Comparison of ENCODE assay signal across 17 mouse cellular contexts in genomic region chr4:123413876-123414275, GRCm38 (mm10).
A peak's percentile ranks its signal among the peaks of the same experiment; 100 is the strongest.
DNase-seq lines count a peak whose midpoint lies in the region; ATAC-seq lines count a peak whose summit lies in the region.
"Had no signal": no experiment of that assay in that cellular context is flagged by ENCODE, and none has a peak within 500 bp of the region (broad histone marks: within the 10 kb centered on the region; RNA-seq: fewer than 3 reads in every experiment).

No protein-coding gene starts in this region.

- H3K4me1 ChIP-seq in heart, embryonic 14.5 days (ENCODE audit: control insufficient read depth in 2 of 2, insufficient read depth in 2 of 2, low read length in 2 of 2), result peaks cover 18 to 52% of the 10 kb centered on the region in 2 experiments
- peaks cover 38% of the 10 kb centered on the region for H3K4me1 ChIP-seq in lung, embryonic 16.5 days (replicated peaks; ENCODE audit: control insufficient read depth, insufficient read depth, low read length)
- H3K4me1 ChIP-seq in embryonic facial prominence, embryonic 15.5 days, result peaks cover 32% of the 10 kb centered on the region
- H3K4me1 ChIP-seq in stomach, embryonic 15.5 days, result peaks cover 22% of the 10 kb centered on the region; the same call in 1 of the 2 replicates

- no peak for ATAC-seq in heart, embryonic 14.5 days (ENCODE audit: insufficient number of reproducible peaks, insufficient read depth, low FRiP score, low read depth)
- no peak for ATAC-seq in lung, embryonic 16.5 days (ENCODE audit: low read depth)
- ATAC-seq in embryonic facial prominence, embryonic 15.5 days (ENCODE audit: insufficient number of reproducible peaks, low FRiP score, low TSS enrichment, low read depth), result no peak
- no peak for ATAC-seq in stomach, embryonic 15.5 days (ENCODE audit: insufficient read depth, low FRiP score, low read depth)
- no peak for ATAC-seq in monocyte, adult 5-6 weeks (replicated peaks; ENCODE audit: insufficient number of reproducible peaks, low FRiP score, low TSS enrichment, poor library complexity, severe bottlenecking)
- ATAC-seq: activated CD4-positive, CD25-positive, alpha-beta regulatory T cell, adult 4 months; hindbrain, postnatal 0 days; midbrain, embryonic 13.5 days had no signal

- no peaks in the 10 kb centered on the region for H3K27me3 ChIP-seq in heart, embryonic 14.5 days (ENCODE audit: control insufficient read depth, insufficient read depth, low read length)
- H3K27me3 ChIP-seq in lung, embryonic 16.5 days (ENCODE audit: control insufficient read depth, insufficient read depth, low read depth, low read length), result no peaks in the 10 kb centered on the region
- no peaks in the 10 kb centered on the region for H3K27me3 ChIP-seq in embryonic facial prominence, embryonic 15.5 days
- H3K27me3 ChIP-seq in stomach, embryonic 15.5 days (replicated peaks), result no peaks in the 10 kb centered on the region
- H3K27me3 ChIP-seq: CH12.LX; liver, embryonic 13.5 days; midbrain, embryonic 13.5 days had no signal

- peak overlapping the region; percentile 67 to 98 for H3K27ac ChIP-seq in heart, embryonic 14.5 days (replicated peaks in 1 of 2; ENCODE audit: control insufficient read depth in 1 of 2, insufficient read depth in 1 of 2, low read depth in 2 of 2, low read length in 2 of 2)
- peak overlapping the region; percentile 68 for H3K27ac ChIP-seq in lung, embryonic 16.5 days (ENCODE audit: low read length)
- 0 out of 2 replicates have a peak overlapping the region, but pooled peaks have one; percentile 22 for H3K27ac ChIP-seq in embryonic facial prominence, embryonic 15.5 days (replicated peaks)
- peak overlapping the region; percentile 92; the same call in 1 of the 2 replicates for H3K27ac ChIP-seq in stomach, embryonic 15.5 days
- H3K27ac ChIP-seq: hindbrain, postnatal 0 days; liver, embryonic 13.5 days; midbrain, embryonic 13.5 days had no signal

- H3K4me3 ChIP-seq in heart, embryonic 14.5 days (ENCODE audit: control insufficient read depth in 1 of 2, insufficient read depth in 1 of 2, low read depth in 1 of 2, low read length in 2 of 2), result no peak overlapping the region
- H3K4me3 ChIP-seq in lung, embryonic 16.5 days (ENCODE audit: low read length), result no peak overlapping the region
- H3K4me3 ChIP-seq in embryonic facial prominence, embryonic 15.5 days (replicated peaks), result no peak overlapping the region
- H3K4me3 ChIP-seq in stomach, embryonic 15.5 days (replicated peaks), result no peak overlapping the region
- H3K4me3 ChIP-seq: liver, embryonic 13.5 days; midbrain, embryonic 13.5 days had no signal

- H3K36me3 ChIP-seq in heart, embryonic 14.5 days (ENCODE audit: control insufficient read depth, insufficient read depth, low read length), result peaks cover 14% of the 10 kb centered on the region
- peaks cover 4% of the 10 kb centered on the region for H3K36me3 ChIP-seq in lung, embryonic 16.5 days (ENCODE audit: control insufficient read depth, insufficient read depth, low read length)
- no peaks in the 10 kb centered on the region for H3K36me3 ChIP-seq in embryonic facial prominence, embryonic 15.5 days
- H3K36me3 ChIP-seq in stomach, embryonic 15.5 days, result no peaks in the 10 kb centered on the region

- H3K9me3 ChIP-seq in heart, embryonic 14.5 days (ENCODE audit: control insufficient read depth, low read length), result no peaks in the 10 kb centered on the region
- no peaks in the 10 kb centered on the region for H3K9me3 ChIP-seq in lung, embryonic 16.5 days (ENCODE audit: control insufficient read depth, low read length)
- no peaks in the 10 kb centered on the region for H3K9me3 ChIP-seq in embryonic facial prominence, embryonic 15.5 days (replicated peaks)
- no peaks in the 10 kb centered on the region for H3K9me3 ChIP-seq in stomach, embryonic 15.5 days
- H3K9me3 ChIP-seq: liver, embryonic 13.5 days; midbrain, embryonic 13.5 days had no signal

- no peak for DNase-seq in heart, adult 18-20 months
- no peak for DNase-seq in lung, adult 18-20 months
- DNase-seq: cerebellum, postnatal 25 days; gastrocnemius, postnatal 36 days; kidney, adult 8-10 months; liver, embryonic 13.5 days; right cerebral cortex, adult 18-20 months; thymus, postnatal 36 days had no signal

- 3% methylated on average over 2 of the region's 2 CpGs for WGBS in heart, embryonic 14.5 days
- 26% methylated on average over 2 of the region's 2 CpGs for WGBS in lung, embryonic 16.5 days
- WGBS in embryonic facial prominence, embryonic 15.5 days, result 19% methylated on average over 2 of the region's 2 CpGs
- 21% methylated on average over 2 of the region's 2 CpGs for WGBS in stomach, embryonic 15.5 days

- peak overlapping the region; percentile 32 for H3K4me2 ChIP-seq in heart, embryonic 14.5 days (ENCODE audit: low read length)
- H3K4me2 ChIP-seq in lung, embryonic 16.5 days (ENCODE audit: low read depth, low read length), result no peak overlapping the region; the same call in 1 of the 2 replicates
- no peak overlapping the region for H3K4me2 ChIP-seq in embryonic facial prominence, embryonic 15.5 days (replicated peaks)
- no peak overlapping the region for H3K4me2 ChIP-seq in stomach, embryonic 15.5 days
- H3K4me2 ChIP-seq: liver, embryonic 13.5 days; midbrain, embryonic 13.5 days had no signal

- H3K9ac ChIP-seq in heart, embryonic 14.5 days (ENCODE audit: low read length), result no peak overlapping the region
- H3K9ac ChIP-seq in lung, embryonic 16.5 days (ENCODE audit: low read length), result no peak overlapping the region
- H3K9ac ChIP-seq in embryonic facial prominence, embryonic 15.5 days, result no peak overlapping the region
- H3K9ac ChIP-seq in stomach, embryonic 15.5 days, result no peak overlapping the region
- H3K9ac ChIP-seq: liver, embryonic 13.5 days; midbrain, embryonic 13.5 days had no signal

Comparison
In these comparisons a context has a peak if more than half of its experiments do, and no peak if none do; other contexts are left out.
1. H3K27ac ChIP-seq: peak in every context shown above with its lines; median percentile 92 in stomach, embryonic 15.5 days; 82 in heart, embryonic 14.5 days; 68 in lung, embryonic 16.5 days; 22 in embryonic facial prominence, embryonic 15.5 days.